Mouse (Mus musculus) embryo, embryonic 10.5 days (tissue): ENCODE measurements around the gene Evc.

Source experiments
- DNase-seq: peaks from one replicate; pipeline ENCODE4 v3.0.0-alpha.2; 2015; ENCODE audit warnings: low spot score

The Evc gene

DNA sequence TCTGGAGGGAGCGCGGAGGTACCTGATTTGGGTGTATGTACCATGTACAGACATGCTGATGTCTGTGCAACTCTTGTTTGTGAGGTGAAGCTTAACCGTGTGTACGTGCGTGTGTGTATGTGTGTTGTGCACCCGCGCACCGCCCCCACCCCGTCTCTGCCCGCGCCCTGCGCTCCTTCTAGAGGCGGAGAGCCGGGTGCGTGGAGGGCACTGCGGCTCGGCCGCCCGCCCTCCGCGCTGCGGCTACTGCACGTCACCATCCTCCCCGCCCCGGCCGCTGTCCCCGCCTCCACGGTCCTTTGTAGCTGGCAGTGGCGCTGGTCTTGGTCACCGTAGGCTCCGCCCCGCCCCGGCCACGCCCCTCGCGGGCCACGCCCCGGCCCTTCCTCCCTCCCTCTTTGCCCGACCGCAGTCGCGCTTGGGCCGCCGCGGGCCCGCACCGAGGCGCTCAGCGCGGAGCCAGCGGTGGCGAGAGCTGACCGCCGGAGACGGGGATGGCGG is 95.0 kb downstream of the Evc start, which contains the start of gene Crmp1:
Crmp1 (plus strand) TSS at position 290 of the 501 bp plus-strand sequence.
- DNase-seq: peak; percentile 89

DNA sequence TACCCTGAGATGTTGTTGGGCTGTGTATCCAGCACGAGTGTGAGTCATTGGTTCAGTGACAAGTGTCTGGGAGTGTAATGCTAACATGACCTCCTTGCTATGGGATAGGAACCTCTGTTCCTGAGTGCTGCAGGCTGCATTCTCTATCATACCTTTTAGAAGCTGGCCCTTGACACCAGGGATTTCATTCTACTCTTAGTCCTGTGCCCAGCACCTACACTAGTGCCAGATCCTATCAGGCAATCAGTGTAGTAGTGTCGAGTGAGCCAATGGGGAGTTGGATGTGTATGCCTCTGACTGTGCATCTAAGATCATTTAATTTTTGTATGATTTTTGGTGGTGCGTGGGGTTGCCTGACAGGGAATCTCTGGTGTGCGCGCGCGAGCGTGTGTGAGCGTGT is 95.5 kb downstream of the Evc start:
- no peak for DNase-seq

DNA sequence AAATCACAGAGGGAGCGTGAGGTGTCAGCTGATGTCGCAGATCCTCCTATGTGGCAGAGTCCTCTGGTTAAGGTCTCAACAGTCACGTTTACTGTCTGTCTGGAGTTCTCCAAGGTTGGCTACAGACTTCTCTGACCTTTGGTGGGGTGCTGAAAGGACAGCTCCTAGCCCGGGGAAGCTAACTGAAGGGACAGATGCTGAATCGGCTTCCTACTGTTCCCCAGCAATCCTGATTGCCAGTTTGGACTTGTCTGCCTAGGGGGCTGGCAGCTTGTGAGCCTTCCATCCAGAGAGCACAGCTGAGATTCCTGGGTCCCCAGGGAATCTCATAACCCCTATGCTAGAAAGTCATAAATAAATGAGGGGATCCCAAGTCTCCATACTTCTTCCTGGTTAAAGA is 96.1 kb downstream of the Evc start:
- DNase-seq: peak; percentile 79
